Mouse (Mus musculus) ovary, adult 18-20 months (tissue): ENCODE measurements around the gene Dpysl4.

Source experiments
- DNase-seq: peaks from one replicate; pipeline ENCODE4 v3.0.0; 2022; ENCODE audit warnings: low spot score, mixed read lengths

Gene Dpysl4

GRCm38 (mm10) chr7:139085629-139086194 lies at the start of gene Dpysl4:
TSS of gene Dpysl4 (plus strand) at chr7:139086001.
- DNase-seq: peak; percentile 53

- no peak for DNase-seq
Observed at GRCm38 (mm10) chr7:139063406-139063805, 22.4 kb upstream of the Dpysl4 start.

DNA sequence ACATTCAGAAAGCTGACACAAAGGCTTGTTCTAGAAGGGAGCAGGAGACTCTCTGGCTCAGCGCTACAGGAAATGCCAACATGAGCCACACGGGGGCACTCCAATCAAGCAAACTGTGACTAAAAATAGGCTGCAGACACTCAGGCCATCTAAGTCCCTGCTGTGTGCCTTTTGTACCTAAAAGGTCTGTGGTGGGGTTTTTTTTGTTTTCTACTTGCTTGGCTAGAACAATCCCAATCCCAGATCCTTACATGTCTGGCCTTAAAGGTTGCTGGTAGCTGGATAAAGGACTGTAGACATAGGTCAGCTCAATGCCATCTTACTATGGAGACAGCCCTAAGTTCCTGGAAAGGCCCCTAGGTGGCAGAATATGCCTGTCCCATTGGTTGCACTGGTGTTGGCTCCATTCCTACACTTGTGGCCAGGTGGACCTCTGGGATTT lies 17.6 kb upstream of the Dpysl4 start:
- DNase-seq: peak; percentile 20

DNA sequence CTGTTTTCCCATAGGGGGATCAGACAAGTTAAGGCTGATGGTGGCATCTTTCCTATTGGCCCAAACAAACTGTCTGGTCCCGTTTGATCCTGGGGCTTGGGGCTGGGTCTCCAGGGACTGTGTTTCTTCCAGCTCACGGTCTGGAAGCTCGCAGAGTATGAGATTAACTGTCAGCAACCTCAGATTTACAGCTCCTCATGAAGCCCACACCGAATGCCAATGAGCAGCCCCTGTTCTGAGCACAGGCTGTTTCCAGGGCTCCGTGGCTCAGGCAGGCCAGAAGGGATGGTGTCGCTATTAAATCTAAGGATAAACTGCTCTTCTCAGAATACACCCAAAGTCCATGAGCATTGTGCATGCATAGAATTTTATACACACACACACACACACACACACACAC lies 11.6 kb upstream of the Dpysl4 start:
- DNase-seq: no peak

- no peak for DNase-seq
Observed at GRCm38 (mm10) chr7:139075054-139075794, 10.6 kb upstream of the Dpysl4 start.

GRCm38 (mm10) chr7:139077283-139077682 lies 8.5 kb upstream of the Dpysl4 start:
- DNase-seq: no peak

DNA sequence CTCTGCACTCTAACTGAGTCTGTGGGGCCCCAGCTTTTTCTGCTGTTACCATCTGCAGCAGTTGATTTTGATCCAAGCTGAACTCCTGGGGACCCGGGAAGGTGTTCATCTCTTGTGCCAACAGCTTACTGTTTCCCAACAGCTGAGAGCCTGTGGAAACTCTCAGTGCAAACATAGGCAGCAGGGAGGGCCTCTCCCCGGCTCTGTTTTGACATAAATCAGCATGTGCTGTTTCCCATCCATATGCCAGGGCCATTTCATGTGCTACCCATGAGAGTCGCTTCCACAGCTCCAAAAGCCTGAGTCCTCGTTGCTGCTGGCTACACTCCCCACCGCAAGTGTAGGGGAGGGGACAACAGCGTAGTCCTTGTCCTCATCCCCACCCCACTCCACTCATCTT lies 7.6 kb upstream of the Dpysl4 start:
- DNase-seq: no peak

- no peak for DNase-seq
Observed at GRCm38 (mm10) chr7:139079141-139079540, 6.7 kb upstream of the Dpysl4 start.

DNA sequence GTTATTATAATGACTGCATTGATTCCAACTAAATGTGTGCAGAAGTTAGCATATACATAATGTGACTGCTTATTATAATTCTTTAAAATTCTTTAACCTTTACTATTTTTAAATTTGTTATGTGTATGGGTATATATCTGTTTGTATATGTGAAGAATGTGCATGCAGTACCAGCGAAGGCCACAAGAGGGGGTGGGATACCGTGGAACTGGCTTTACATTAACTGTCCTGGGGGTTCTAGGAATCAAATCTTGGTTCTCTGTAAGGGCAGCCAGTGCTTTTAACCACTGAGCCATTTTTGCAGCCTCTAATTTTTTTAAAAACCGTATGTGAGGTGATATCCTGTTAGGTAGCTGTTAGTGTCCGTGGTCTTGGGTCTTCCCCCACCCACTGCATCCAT lies 5.1 kb upstream of the Dpysl4 start:
- no peak for DNase-seq

DNA sequence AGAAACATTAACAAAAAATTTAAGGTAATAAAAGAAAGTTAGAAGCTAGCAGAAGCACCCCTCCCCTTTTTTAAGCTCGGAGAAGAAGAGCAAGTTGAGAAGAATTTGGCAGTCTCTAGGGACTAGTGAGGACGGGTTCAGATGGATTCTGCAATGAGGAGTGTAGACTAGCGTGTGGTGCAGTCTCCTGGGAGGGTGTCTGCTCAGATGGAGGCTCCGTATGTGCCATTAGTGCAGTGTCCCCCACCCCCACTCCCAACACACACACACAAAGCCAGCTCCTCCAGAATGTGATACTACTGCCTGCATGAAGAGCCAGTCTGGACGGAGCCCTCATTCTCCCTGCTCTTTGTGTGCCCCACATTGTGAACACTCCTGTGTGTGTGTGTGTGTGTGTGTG lies 4.6 kb upstream of the Dpysl4 start:
- no peak for DNase-seq

GRCm38 (mm10) chr7:139082281-139082680 lies 3.5 kb upstream of the Dpysl4 start:
- DNase-seq: no peak

DNA sequence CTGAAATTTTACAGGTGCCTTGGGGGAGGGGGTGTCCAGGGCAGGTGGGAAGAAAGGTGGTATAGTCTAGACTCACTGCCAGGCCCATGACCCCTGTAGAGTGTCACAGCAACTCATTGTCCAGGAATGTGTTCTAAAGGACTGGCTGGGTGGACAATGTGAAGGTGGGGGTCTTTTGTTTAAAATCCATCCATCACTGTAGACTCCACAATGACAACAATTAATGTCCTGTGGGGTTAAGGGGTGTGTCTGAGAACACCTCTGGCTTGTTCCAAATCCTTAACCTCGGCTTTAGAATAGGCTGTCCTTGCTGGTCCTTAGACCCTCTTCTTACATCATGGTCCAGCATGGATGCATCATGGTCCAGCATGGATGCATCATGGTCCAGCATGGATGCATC lies 1.5 kb upstream of the Dpysl4 start:
- DNase-seq: no peak

DNA sequence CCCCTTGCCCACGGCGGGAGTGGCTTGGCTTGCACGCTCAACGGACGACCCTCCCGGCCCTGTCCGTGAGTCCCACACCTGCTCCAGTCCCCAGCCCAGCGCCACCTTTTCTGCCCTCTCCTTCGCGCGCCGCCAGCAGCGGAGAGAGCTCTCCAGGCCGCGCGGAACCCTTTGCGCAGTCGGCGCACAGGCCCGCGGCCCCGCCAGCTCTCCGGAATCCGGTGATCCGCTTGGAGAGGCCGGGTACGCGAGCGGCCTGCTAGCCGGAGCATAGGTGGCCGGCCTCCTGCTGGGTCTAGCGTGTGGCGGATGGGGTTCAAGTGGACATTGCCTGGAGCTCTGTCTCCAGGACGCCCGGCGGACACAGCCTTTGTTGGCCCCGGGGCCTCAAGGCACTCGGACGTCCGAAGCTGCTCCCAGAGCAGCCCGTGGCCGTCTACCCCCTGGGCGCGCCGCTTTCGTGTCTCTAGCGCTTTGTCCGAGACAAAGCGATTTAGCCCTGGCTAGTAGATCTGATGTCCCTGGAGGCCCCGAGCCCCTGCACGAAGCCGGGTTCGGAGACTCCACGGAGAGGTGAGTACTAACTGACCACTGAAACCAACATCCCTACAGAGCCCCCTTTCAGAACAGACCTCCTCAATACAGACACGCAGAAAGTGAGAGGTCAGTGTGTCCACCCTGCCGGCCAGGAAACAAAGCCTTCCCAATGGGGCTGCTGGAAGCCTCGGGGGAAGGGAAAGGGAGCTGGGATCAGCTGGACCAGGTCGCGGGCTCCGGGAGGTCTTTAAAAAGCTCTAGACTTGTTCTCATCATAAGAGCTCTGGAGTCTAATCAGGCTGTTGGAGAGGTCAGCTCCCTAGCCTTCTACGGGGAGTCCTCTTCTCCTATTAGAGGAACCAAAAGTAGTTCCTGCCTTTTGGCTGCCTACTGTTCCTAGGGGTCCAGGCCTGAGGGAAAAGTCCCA lies 676 bp downstream of the Dpysl4 start:
- DNase-seq: no peak

- peak; percentile 76 for DNase-seq
Observed at GRCm38 (mm10) chr7:139087801-139088200, 2.0 kb downstream of the Dpysl4 start.

- no peak for DNase-seq
Observed at GRCm38 (mm10) chr7:139089892-139090874, 4.4 kb downstream of the Dpysl4 start.

GRCm38 (mm10) chr7:139091681-139092080 lies 5.9 kb downstream of the Dpysl4 start:
- no peak for DNase-seq

DNA sequence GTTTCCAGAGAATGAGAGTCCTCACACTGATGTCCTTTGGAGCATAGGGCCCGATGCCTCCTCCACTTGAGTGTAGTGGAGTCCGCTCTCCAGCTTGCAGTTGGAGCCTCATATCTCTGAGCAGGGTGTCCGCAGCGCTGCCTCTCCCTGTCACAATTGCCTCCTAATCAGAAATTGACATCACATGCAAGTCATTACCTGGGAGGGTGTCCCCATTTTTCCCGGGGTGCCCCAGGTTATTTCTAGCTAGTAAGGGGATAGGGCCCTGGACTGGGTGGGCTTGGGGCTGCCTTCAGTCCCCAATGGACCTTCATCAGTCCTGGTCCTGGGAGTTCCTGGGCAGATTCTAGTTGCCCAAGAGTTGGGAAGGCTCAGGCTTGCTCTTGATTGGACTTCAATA lies 6.9 kb downstream of the Dpysl4 start:
- DNase-seq: no peak

DNA sequence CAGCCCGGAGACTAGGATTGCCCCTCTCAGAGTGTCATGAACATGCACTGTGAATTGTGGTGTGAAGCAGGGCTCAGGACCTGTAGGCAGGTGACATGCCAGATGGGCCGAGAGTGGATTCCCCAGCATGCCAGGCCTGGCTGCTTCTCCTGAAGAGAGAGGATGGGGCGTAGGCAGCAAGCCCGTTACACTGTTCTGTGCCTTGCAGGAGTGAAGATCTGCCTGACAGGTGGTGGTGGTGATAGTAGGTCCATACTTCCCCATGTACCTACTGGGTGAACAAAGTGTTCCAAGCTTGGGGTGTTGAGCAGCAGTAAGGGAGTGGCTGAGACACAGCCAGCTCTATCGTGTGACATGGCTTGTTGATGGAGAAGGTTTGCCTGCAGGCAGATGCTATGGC lies 7.3 kb downstream of the Dpysl4 start:
- no peak for DNase-seq

DNA sequence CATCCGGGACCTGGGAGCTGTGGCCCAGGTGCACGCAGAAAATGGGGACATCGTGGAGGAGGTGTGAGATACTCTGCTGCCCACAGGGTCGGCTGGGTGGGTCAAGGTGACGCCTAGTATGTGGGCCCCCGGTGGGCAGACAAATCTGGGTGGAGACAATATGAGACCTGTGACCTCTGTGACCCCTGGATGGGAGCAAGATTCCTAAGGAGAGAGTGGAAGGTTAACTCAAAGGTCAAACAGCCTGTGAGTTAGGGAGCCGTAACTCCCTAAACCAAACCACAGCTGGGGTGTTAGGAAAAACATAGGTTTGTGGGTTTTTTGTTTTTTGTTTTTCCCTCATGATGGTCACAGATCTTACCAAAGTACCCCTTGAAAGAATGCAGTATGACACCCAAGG lies 8.0 kb downstream of the Dpysl4 start:
- no peak for DNase-seq

GRCm38 (mm10) chr7:139094761-139095160 lies 9.0 kb downstream of the Dpysl4 start:
- no peak for DNase-seq

DNA sequence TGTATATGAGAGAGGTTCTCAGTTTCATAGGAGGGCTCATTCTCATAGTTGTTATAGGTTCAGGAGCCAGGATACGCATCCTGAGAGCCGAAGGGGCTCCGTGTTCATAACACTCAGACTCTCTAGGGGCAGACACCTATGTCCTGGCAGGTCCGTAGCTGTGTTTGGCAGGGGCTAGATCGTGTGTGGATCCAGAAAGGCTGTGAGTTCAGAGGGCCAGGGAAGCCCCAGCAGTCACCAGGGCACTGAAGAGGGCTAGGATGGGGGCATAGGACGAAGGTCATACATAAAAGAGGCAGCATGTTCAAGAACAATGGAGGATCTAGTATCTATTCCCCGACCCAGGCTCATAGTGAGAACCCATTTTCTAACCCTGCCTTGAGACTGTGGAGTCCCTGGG lies 9.5 kb downstream of the Dpysl4 start:
- no peak for DNase-seq

- no peak for DNase-seq
Observed at GRCm38 (mm10) chr7:139096399-139096798, 10.6 kb downstream of the Dpysl4 start.
